Mouse (Mus musculus) spleen, postnatal 0 days (tissue): ENCODE measurements around the gene Gm49391. TPM values are rescaled to one million over a fixed set of nuclear protein-coding genes. Genes with fewer than 3 reads are reported as not detected.

Experiments
- polyA plus RNA-seq: library from polyadenylated mRNA; unstranded; fragments of >200 nt; fragmentation: Nextera tagmentation; extraction: Ambion mirVana; gene quantifications from 2 replicates; pipeline ENCODE4 v1.2.1, GENCODE M21; 2015

The Gm49391 gene
- 5.0 and 6.3 TPM in 2 replicates for polyA plus RNA-seq

DNA sequence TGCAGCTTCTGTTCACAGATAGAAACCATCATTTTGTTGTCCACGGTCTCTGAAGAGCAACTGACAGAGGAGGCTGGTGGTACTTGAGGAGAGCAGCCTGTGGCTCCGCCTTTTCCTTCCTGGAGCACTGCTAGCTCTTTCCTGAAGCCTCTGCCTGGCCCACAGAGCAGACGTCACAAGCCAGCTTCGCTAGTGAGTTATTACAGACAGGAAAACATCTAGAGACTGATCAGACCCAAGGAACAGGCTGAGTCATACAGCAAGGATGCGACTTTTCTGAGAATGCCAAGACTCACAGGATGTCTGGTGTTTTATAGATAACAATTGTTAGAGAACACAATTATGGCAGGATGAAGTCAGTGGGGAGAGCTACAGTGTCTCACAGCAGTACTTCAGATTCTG lies at the start of gene Gm49391, which contains the start of gene Ctla2a:
Gene Gm49391, minus strand, starts transcription at position 72 of the 402 bp plus-strand sequence.
Gene Ctla2a, minus strand, starts transcription at position 126 of the 402 bp plus-strand sequence.

GRCm38 (mm10) chr13:60941884-60942283 lies 5.5 kb upstream of the Gm49391 start, which contains the start of gene Tpbpa:
Gene Tpbpa, minus strand, starts transcription at chr13:60941984.

DNA sequence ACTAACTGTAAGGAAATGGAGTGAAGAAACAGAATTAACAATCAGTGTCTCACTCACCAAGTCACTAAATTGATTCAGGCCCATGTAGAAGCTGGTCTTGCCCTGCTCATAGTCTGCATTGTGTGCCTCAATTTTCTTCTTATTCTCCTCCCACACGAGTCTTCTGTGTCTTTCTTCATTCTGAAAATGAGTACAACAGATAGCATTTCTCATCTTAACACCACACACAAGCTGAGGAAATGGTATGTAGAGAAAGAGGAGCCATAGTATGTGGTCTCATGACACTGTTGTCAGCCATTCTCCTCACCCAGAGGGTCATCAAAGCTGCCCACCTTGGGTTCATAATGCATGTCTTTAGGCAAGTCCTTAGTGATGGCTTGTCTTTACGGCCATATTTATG lies 881 bp downstream of the Gm49391 start, which contains the start of gene Gm49393:
Gene Gm49393, minus strand, starts transcription at position 101 of the 400 bp plus-strand sequence.

GRCm38 (mm10) chr13:60904780-60905179 lies 31.6 kb downstream of the Gm49391 start, which contains the start of gene Tpbpb:
Gene Tpbpb, minus strand, starts transcription at chr13:60904880.

GRCm38 (mm10) chr13:60897328-60897727 lies 39.0 kb downstream of the Gm49391 start, which contains the start of gene Ctla2b:
Gene Ctla2b, minus strand, starts transcription at chr13:60897447.

DNA sequence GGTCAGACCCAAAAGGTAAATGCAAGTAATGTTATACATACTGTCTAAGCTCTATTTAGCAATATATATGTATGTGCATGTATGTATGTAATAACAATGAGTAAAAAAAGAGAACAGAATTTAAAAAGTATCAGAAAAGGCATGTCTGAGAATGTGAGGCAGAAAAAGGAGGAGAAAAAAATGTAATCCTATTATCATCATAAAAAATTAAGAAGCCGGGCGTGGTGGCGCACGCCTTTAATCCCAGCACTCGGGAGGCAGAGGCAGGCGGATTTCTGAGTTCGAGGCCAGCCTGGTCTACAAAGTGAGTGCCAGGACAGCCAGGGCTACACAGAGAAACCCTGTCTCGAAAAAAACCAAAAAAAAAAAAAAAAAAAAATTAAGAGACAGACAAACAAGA lies 39.6 kb downstream of the Gm49391 start, which contains the start of gene Gm49392:
Gene Gm49392, minus strand, starts transcription at position 101 of the 400 bp plus-strand sequence.

GRCm38 (mm10) chr13:60864281-60864680 lies 72.1 kb downstream of the Gm49391 start, which contains the start of gene 4930486L24Rik:
Gene 4930486L24Rik, minus strand, starts transcription at chr13:60864475.

Other genes starting within 250 kb of the Gm49391 start
- gene BC051665, start 150.2 kb downstream of the Gm49391 start, polyA plus RNA-seq: not detected in 2 replicates
- not detected in 2 replicates for gene Ctsll3, start 133.7 kb downstream of the Gm49391 start, polyA plus RNA-seq
- 1.0 and 1.6 TPM in 2 replicates for gene 4930486L24Rik, start 72.1 kb downstream of the Gm49391 start, polyA plus RNA-seq
- gene Gm49392, start 39.7 kb downstream of the Gm49391 start, polyA plus RNA-seq: 0.64 and 0.66 TPM in 2 replicates
- gene Ctla2b, start 39.1 kb downstream of the Gm49391 start, polyA plus RNA-seq: 6.2 and 7.9 TPM in 2 replicates
- not detected in 2 replicates for gene Tpbpb, start 31.7 kb downstream of the Gm49391 start, polyA plus RNA-seq
- gene Gm49393, start 981 bp downstream of the Gm49391 start, polyA plus RNA-seq: not detected in 2 replicates
- gene Ctla2a, start 54 bp upstream of the Gm49391 start, polyA plus RNA-seq: 109 and 112 TPM in 2 replicates
- not detected in 2 replicates for gene Tpbpa, start 5.4 kb upstream of the Gm49391 start, polyA plus RNA-seq
- 0.39 TPM in 1 of 2 replicates, not detected in the other for gene Ctsj, start 69.4 kb upstream of the Gm49391 start, polyA plus RNA-seq
- gene Ctsq, start 104.1 kb upstream of the Gm49391 start, polyA plus RNA-seq: not detected in 2 replicates
- not detected in 2 replicates for gene Ctsr, start 227.7 kb upstream of the Gm49391 start, polyA plus RNA-seq